Mouse (Mus musculus) heart, postnatal 14 days (tissue): ENCODE results near the gene Uri1. TPM values are rescaled to one million over a fixed set of nuclear protein-coding genes. Genes with fewer than 3 reads are reported as not detected.

Experiments used
- DNase-seq, 2 experiments: peaks; one replicate each; pipeline ENCODE4 v3.0.0; 2021 to 2022
- intact Hi-C: fragments of 180-260 bp; cut with DNase I; formaldehyde crosslinking; loops from one replicate; pipeline ENCODE4 v1.15.1; 2025
- long read RNA-seq, 2 experiments: library from polyadenylated mRNA; stranded (forward); transcript quantifications; one replicate each; pipeline ENCODE4 v2.0.0; 2021
- total RNA-seq, 2 experiments: library from RNA; stranded (reverse); gene quantifications; 2 replicates each; pipeline ENCODE4 v1.2.3; 2021

Gene Uri1
- total RNA-seq: 10 to 100 TPM; 18.9 to 31.4 TPM
- long read RNA-seq, experiment 1, transcript Uri1-201 (11 exons, 3,441 nt): major isoform, 59 of 67 reads
- long read RNA-seq, experiment 1, partial matches to known transcripts: 2 of 67 reads
- long read RNA-seq, experiment 1, other reads (novel, unspliced or antisense): 6 of 67 reads
- long read RNA-seq, experiment 2, transcript Uri1-201 (11 exons, 3,441 nt): major isoform, 67 of 77 reads
- long read RNA-seq, experiment 2, partial matches to known transcripts: 1 of 77 reads
- long read RNA-seq, experiment 2, other reads (novel, unspliced or antisense): 9 of 77 reads

GRCm38 (mm10) chr7:38023451-38023850, at the start of gene Uri1:
Uri1 (minus strand) TSS chr7:38023551.
- intact Hi-C loops: no loop called here
- no peak for DNase-seq

- no peak for DNase-seq
- intact Hi-C loops: loop anchor here (5.0 kb wide), 1 partner anchor 699 kb away; no protein-coding TSS in a partner anchor
Observed at GRCm38 (mm10) chr7:38071065-38071464, 47.7 kb upstream of the Uri1 start.

GRCm38 (mm10) chr7:38070663-38071062, 47.3 kb upstream of the Uri1 start:
- intact Hi-C loops: loop anchor here (5.0 kb wide), 1 partner anchor 698 kb away; no protein-coding TSS in a partner anchor
- DNase-seq: no peak

- intact Hi-C loops: loop anchor here (5.0 kb wide), 1 partner anchor 203 kb away; no protein-coding TSS in a partner anchor
Observed at GRCm38 (mm10) chr7:38064431-38064830, 41.1 kb upstream of the Uri1 start.

DNA sequence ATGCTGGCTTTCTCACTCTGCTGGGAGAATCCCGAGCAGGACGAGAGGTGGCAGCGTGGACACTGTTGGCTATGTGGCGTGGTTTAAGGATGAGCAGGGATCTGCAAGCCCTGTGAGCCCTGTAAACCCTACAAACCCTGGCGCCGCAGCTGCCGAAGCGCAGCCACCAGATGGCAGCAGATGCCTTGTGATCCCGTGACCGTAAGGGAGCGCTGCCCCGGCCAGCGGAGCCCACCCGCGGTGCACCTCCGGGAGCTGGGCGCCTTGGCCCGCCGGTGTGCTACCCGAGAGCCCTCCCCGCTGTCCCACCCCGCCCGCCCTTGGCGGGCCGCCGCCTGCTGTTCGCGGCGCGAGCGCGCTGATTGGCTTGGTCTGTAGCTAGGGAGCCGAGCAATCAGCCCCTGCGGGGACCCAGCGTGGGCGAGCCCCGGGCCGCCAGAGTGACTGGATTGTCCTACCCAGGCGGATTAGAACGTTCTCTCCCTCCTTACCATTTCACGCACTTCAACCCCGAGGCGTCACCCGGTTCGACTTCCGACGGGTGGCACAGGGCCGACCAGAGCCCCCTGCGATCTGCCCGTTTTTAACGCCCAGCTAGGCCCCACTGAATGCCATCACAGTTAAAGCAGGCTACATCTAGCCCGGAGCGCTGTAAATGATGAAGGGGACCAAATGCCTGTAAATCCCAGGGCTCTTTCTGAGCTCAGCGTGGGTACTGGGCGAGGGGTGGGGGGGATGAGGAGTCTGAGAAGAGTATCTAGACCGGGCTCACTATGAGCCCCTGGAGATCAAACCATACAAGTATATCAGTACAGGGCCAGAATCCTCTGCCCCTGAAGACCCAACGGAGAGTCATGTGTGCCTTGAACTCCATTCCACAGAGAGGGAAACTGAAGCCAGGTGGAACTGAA, 38.0 kb upstream of the Uri1 start:
- DNase-seq: peak; percentile 89 to 93
- intact Hi-C loops: loop anchor here (1.0 to 5.0 kb wide), 3 partner anchors 70 to 206 kb away; no protein-coding TSS in a partner anchor

More at GRCm38 (mm10) chr7:38064431-38064830, 41.1 kb upstream of the Uri1 start:
- DNase-seq: no peak

GRCm38 (mm10) chr7:38059636-38060330, 36.4 kb upstream of the Uri1 start:
- intact Hi-C loops: loop anchor here (5.0 kb wide), 1 partner anchor 208 kb away; no protein-coding TSS in a partner anchor
- DNase-seq: no peak

GRCm38 (mm10) chr7:38059096-38059495, 35.7 kb upstream of the Uri1 start:
- intact Hi-C loops: no loop called here
- no peak for DNase-seq

- intact Hi-C loops: loop anchor here (2.0 kb wide), 1 partner anchor 19 kb away; no protein-coding TSS in a partner anchor
- DNase-seq: no peak
Observed at GRCm38 (mm10) chr7:38055996-38056395, 32.6 kb upstream of the Uri1 start.

- DNase-seq: no peak
- intact Hi-C loops: no loop called here
Observed at GRCm38 (mm10) chr7:38054246-38054645, 30.9 kb upstream of the Uri1 start.

- no peak for DNase-seq
- intact Hi-C loops: no loop called here
Observed at GRCm38 (mm10) chr7:38047229-38047628, 23.9 kb upstream of the Uri1 start.

DNA sequence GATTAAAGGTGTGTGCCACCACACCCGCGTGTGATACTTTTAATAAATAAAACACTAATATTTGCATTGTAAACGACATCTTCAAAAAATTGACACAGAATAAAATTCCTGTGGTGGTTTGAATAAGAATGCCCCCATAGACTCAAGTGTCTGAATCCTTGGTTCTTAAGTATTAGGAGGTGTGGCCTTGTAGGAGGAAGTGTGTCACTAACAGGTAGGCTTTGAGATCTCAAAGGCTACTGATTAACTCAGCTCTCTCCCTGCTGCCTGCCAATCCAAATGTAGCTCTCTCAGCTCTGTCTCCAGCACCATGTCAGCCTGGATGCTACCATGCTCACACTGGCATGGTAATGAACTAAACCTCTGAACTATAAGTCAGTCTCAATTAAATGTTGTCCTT, 17.9 kb upstream of the Uri1 start:
- no peak for DNase-seq
- intact Hi-C loops: no loop called here

DNA sequence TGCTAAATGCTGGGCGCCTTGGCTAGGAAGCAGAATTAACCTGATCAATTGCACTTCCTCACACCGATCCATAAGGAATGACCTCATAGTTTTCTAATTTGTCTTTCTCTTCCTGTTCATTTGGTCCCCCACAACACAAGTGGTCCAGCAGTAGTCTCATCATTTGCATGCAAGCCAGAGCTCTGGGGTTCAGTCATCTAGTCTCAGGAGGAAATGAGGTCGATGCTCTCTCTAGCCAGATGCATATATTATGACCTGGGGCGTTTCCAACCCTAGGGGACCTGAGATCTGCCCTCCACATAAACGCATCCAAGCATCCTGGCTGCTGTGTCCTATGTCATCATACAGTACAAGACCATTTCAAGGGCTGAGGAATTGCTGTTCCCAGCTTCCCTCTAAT, 14.2 kb upstream of the Uri1 start:
- no peak for DNase-seq
- intact Hi-C loops: loop anchor here (2.0 kb wide), 1 partner anchor 19 kb away; no protein-coding TSS in a partner anchor

- DNase-seq: no peak
- intact Hi-C loops: no loop called here
Observed at GRCm38 (mm10) chr7:38031183-38031582, 7.8 kb upstream of the Uri1 start.

- no peak for DNase-seq
- intact Hi-C loops: no loop called here
Observed at GRCm38 (mm10) chr7:38030606-38031005, 7.3 kb upstream of the Uri1 start.

DNA sequence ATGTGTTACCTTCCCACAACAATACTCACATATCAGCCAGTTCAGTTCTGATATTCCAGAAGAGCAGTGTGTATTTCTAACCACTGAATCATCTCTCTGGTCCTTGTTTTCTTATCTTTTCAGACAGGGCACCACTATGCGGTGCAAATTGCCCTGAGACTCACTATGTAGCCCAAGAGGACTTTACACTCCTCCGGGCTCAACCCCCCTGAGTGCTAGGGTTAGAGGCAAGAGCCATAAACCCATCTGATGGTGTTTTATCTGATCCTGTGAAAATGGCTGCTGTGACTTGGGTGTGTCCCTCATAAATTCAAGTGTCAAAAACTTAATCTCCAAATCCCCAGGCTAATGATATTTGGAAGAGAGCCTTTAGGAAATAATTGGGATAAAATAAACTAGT, 6.6 kb upstream of the Uri1 start:
- intact Hi-C loops: no loop called here

GRCm38 (mm10) chr7:38029083-38029482, 5.7 kb upstream of the Uri1 start:
- no peak for DNase-seq
- intact Hi-C loops: no loop called here

More for the DNA sequence above, 6.6 kb upstream of the Uri1 start:
- DNase-seq: no peak

DNA sequence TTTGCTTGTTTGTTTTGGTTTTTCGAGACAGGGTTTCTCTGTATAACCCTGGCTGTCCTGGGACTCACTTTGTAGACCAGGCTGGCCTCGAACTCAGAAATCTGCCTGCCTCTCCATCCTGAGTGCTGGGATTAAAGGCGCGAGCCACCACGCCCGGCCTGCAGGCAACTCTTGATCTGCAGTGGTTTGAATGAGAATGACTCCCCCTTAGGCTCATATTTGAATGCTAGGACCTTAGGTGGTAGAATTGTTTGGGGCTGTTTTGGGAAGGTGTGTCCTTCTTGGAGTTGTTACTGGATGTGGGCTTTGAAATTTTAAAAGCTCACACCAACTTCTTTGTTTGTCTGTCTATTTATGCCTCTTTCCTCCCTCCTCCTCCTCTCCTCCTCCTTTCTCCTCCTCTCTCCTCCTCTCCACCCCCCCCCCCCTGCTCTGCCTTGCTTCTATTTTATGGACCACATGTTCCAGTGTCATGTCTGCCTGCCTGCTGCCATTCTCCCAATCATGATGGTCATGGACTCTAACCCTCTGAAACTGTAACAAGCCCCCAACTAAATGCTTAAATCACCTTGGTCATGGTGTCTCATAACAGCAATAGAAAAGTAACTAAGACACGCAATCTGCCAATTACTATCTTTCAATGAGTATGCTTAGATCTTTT, 4.7 kb upstream of the Uri1 start:
- intact Hi-C loops: no loop called here
- DNase-seq: no peak

- intact Hi-C loops: no loop called here
Observed at GRCm38 (mm10) chr7:38024839-38025238, 1.5 kb upstream of the Uri1 start.

GRCm38 (mm10) chr7:38019770-38020169, 3.6 kb downstream of the Uri1 start:
- intact Hi-C loops: loop anchor here (5.0 kb wide), 1 partner anchor 88 kb away; the partner anchor contains the start of gene Ccne1
- DNase-seq: no peak

More at GRCm38 (mm10) chr7:38024839-38025238, 1.5 kb upstream of the Uri1 start:
- DNase-seq: no peak

- intact Hi-C loops: loop anchor here (5.0 kb wide), 1 partner anchor 88 kb away; the partner anchor contains the start of gene Ccne1
- peak; percentile 94 for DNase-seq
Observed at GRCm38 (mm10) chr7:38019369-38019749, 4.0 kb downstream of the Uri1 start.
